Mouse (Mus musculus) testis, adult 2 months (tissue): ENCODE measurements around the gene Zfyve16. TPM values are rescaled to one million over a fixed set of nuclear protein-coding genes. Genes with fewer than 3 reads are reported as not detected.

Source experiments
- H3K27ac ChIP-seq: fragments of 200-500 bp; 2 replicates; pipeline ENCODE4 v1.5.1; 2012; ENCODE audit warnings: low read depth, low read length; ENCODE audit not compliant: control insufficient read depth, insufficient read depth
- H3K27me3 ChIP-seq: fragments of 200-500 bp; 2 replicates; pipeline ENCODE4 v1.6.1; 2012; ENCODE audit warnings: mild to moderate bottlenecking, low read length, moderate library complexity; ENCODE audit not compliant: control insufficient read depth, insufficient read depth
- H3K36me3 ChIP-seq: fragments of 200-500 bp; 2 replicates; pipeline ENCODE4 v1.6.1; 2012; ENCODE audit warnings: mild to moderate bottlenecking, low read length; ENCODE audit not compliant: control insufficient read depth, insufficient read depth
- H3K4me1 ChIP-seq: fragments of 200-500 bp; 2 replicates; pipeline ENCODE4 v1.6.1; 2012; ENCODE audit warnings: low read length; ENCODE audit not compliant: control insufficient read depth, insufficient read depth
- H3K4me3 ChIP-seq: fragments of 200-500 bp; 2 replicates; pipeline ENCODE4 v1.5.1; 2012; ENCODE audit warnings: low read depth, mild to moderate bottlenecking, low read length, moderate library complexity, mixed read lengths; ENCODE audit not compliant: control insufficient read depth
- CTCF ChIP-seq: fragments of 200-500 bp; IDR thresholded peaks from 2 replicates; pipeline ENCODE4 v1.5.1; 2012; ENCODE audit warnings: low read depth, mild to moderate bottlenecking, inconsistent platforms, low read length, moderate library complexity; ENCODE audit not compliant: control insufficient read depth, insufficient read depth, insufficient replicate concordance
- POLR2A ChIP-seq: fragments of 200-500 bp; IDR thresholded peaks from 2 replicates; pipeline ENCODE4 v1.6.1; 2012; ENCODE audit warnings: low read depth, mild to moderate bottlenecking, inconsistent platforms, low read length, moderate library complexity; ENCODE audit not compliant: control insufficient read depth
- polyA plus RNA-seq: library from polyadenylated mRNA; depleted of rRNA; stranded (reverse); fragments of >200 nt; gene quantifications from 2 replicates; pipeline ENCODE4 v1.2.3, GENCODE M21; 2012; rRNA removed

The Zfyve16 gene
- polyA plus RNA-seq, 1 experiment: 5.2 TPM

DNA sequence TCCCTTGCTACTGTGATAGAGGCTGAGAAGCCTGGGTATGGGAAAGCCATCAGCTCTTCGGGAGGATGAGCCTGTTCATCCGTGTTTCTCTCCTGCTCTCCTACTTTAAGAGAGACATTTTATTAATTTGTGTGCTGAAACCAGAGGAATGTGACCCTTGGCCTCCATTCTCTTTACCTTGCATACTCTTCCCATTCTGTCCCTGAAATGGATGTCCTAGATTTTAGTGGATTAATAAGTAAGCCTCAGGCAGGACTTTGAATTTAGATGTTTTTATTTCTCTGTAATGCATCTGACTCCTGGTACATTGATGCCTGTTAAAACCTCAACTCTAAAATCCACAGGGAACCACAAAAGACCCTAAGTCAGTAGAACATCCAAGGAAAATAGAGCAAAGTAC, 61.3 kb downstream of the Zfyve16 start:
- Histone ChIP-seq H3K27ac (no peak overlapping the region), H3K27me3 (no peaks in the 10 kb centered on the region), H3K36me3 (no peaks in the 10 kb centered on the region; the same call in 1 of the 2 replicates), H3K4me1 (no peaks in the 10 kb centered on the region), H3K4me3 (no peak overlapping the region)
- TF ChIP-seq POLR2A: no peak
- no peak for TF ChIP-seq CTCF

DNA sequence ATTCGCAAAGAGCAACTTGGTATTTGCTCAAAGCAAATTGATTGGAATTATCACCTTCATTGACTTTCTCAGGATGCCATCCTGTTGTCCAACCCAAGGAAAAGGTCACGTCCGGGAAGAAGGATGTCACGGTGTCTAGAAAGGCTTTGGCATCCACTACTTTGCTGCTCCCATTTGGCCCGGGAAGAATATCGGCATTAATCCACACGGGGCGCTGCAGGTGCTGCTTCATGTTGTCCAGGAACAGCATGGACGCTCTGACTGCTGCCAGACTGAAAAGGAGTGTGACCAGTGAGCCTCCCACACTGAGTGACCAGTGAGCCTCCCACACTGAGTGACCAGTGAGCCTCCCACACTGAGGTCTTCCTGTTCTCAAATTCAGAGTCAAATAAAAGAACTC, 62.8 kb downstream of the Zfyve16 start:
- Histone ChIP-seq H3K27me3 (no peaks in the 10 kb centered on the region), H3K27ac (no peak overlapping the region), H3K36me3 (no peaks in the 10 kb centered on the region; the same call in 1 of the 2 replicates), H3K4me3 (no peak overlapping the region), H3K4me1 (no peaks in the 10 kb centered on the region)
- TF ChIP-seq CTCF (peak; percentile 21; the same call in 1 of the 2 replicates), POLR2A (no peak)

DNA sequence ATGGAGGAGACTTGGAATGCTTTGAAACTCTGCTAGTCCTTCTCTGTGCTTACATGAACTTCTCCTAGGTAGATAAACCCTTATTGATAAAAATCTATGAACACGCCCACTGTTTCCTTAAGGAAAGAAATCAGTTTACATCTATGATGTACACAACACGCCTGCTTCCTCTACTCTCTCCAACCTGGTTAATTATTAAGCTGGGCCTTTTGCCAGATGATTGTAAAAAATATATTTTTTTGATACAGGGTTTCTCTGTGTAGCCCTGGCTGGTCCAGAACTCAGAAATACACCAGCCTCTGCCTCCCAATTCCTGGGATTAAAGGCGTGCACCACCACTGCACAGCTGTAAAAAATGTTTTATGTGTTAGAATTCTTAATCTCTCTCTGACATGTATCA, 66.0 kb downstream of the Zfyve16 start:
- no peaks in the 10 kb centered on the region for H3K36me3 ChIP-seq
- no peaks in the 10 kb centered on the region for H3K27me3 ChIP-seq
- no peaks in the 10 kb centered on the region for H3K4me1 ChIP-seq
- no peak overlapping the region for H3K27ac ChIP-seq
- TF ChIP-seq POLR2A: no peak
- TF ChIP-seq CTCF: no peak
- H3K4me3 ChIP-seq: no peak overlapping the region

DNA sequence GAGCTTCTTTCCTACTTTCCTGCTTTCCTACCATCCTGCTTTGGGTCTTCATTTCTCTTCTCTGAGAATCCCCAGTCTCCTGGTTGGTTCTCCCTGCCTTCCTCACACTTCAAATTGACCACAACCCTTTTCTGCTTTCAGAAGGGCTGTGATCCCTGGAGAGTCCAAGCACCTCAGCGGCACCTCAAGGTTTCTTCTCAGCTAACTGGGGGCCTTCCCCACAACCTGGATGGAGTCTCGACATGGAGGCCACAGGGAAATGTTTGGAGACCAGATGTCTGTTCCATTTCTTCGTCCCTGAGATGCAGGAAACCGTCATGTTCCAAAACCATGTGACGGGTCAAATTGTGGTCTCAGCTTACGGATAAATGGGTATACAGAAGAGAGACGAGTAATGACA, 83.8 kb downstream of the Zfyve16 start:
- no peak for TF ChIP-seq CTCF
- TF ChIP-seq POLR2A: no peak
- H3K4me3 ChIP-seq: no peak overlapping the region
- H3K27me3 ChIP-seq: no peaks in the 10 kb centered on the region
- H3K36me3 ChIP-seq: no peaks in the 10 kb centered on the region
- no peak overlapping the region for H3K27ac ChIP-seq
- H3K4me1 ChIP-seq: no peaks in the 10 kb centered on the region

GRCm38 (mm10) chr13:92440286-92440685, 90.4 kb downstream of the Zfyve16 start:
- no peaks in the 10 kb centered on the region for H3K36me3 ChIP-seq
- peaks cover 11% of the 10 kb centered on the region for H3K4me1 ChIP-seq
- peak overlapping the region; percentile 8; the same call in 1 of the 2 replicates for H3K4me3 ChIP-seq
- no peaks in the 10 kb centered on the region for H3K27me3 ChIP-seq
- no peak overlapping the region for H3K27ac ChIP-seq
- TF ChIP-seq POLR2A (no peak), CTCF (no peak)

GRCm38 (mm10) chr13:92438656-92439055, 92.0 kb downstream of the Zfyve16 start:
- Histone ChIP-seq H3K4me1 (peaks cover 11% of the 10 kb centered on the region), H3K4me3 (no peak overlapping the region), H3K27ac (no peak overlapping the region), H3K36me3 (no peaks in the 10 kb centered on the region), H3K27me3 (no peaks in the 10 kb centered on the region)
- TF ChIP-seq POLR2A: no peak
- no peak for TF ChIP-seq CTCF

Other genes with a start within 250 kb of the Zfyve16 start
- not detected in 2 replicates for gene Gm20379, start 224.9 kb downstream of the Zfyve16 start, polyA plus RNA-seq
- gene Dhfr, start 176.1 kb downstream of the Zfyve16 start, polyA plus RNA-seq: 0.77 and 0.79 TPM in 2 replicates
- gene Msh3, start 175.9 kb downstream of the Zfyve16 start, polyA plus RNA-seq: 8.0 and 8.3 TPM in 2 replicates
- gene Ankrd34b, start 105.0 kb downstream of the Zfyve16 start, polyA plus RNA-seq: 0.06 and 0.08 TPM in 2 replicates
- 10.5 and 11.3 TPM in 2 replicates for gene Fam151b, start 46.9 kb downstream of the Zfyve16 start, polyA plus RNA-seq
- 896 and 1,040 TPM in 2 replicates for gene Spz1, start 45.3 kb upstream of the Zfyve16 start, polyA plus RNA-seq
- 8.7 and 10.1 TPM in 2 replicates for gene Serinc5, start 80.2 kb upstream of the Zfyve16 start, polyA plus RNA-seq